Mouse (Mus musculus) forebrain, embryonic 13.5 days (tissue): ENCODE data around the gene Eif4ebp2. TPM values are rescaled to one million over a fixed set of nuclear protein-coding genes. Genes with fewer than 3 reads are reported as not detected.

Experiments
- ATAC-seq: fragments of 200-750 bp; cut with Nextera tagmentation; 2 replicates; pipeline ENCODE4 v1.8.0; 2017
- H3K27ac ChIP-seq: fragments of 300-500 bp; sonication (generic); 2 replicates; pipeline ENCODE4 v1.5.1; 2015; ENCODE audit warnings: inconsistent platforms, mild to moderate bottlenecking, moderate library complexity
- H3K27me3 ChIP-seq: fragments of 300-500 bp; sonication (generic); 2 replicates; pipeline ENCODE4 v1.6.1; 2015; ENCODE audit warnings: mild to moderate bottlenecking, inconsistent platforms
- H3K36me3 ChIP-seq: fragments of 300-500 bp; sonication (generic); 2 replicates; pipeline ENCODE4 v1.6.1; 2015; ENCODE audit warnings: mild to moderate bottlenecking, inconsistent platforms; ENCODE audit not compliant: poor library complexity, severe bottlenecking
- H3K4me1 ChIP-seq: fragments of 300-500 bp; sonication (generic); 2 replicates; pipeline ENCODE4 v1.6.1; 2015; ENCODE audit warnings: inconsistent platforms
- H3K4me2 ChIP-seq: fragments of 300-500 bp; sonication (generic); 2 replicates; pipeline ENCODE4 v1.6.1; 2015; ENCODE audit warnings: inconsistent platforms, mild to moderate bottlenecking, moderate library complexity
- H3K4me3 ChIP-seq: fragments of 300-500 bp; sonication (generic); 2 replicates; pipeline ENCODE4 v1.5.1; 2015; ENCODE audit warnings: mild to moderate bottlenecking, inconsistent platforms
- H3K9ac ChIP-seq: fragments of 300-500 bp; sonication (generic); 2 replicates; pipeline ENCODE4 v1.6.1; 2015; ENCODE audit warnings: mild to moderate bottlenecking, inconsistent platforms
- H3K9me3 ChIP-seq: fragments of 300-500 bp; sonication (generic); replicated peaks from 2 replicates; pipeline ENCODE4 v1.6.1; 2016; ENCODE audit warnings: inconsistent platforms
- WGBS: fragments of 180-500 bp; shearing (Covaris S2); methylation state at CpG from one replicate; pipeline ENCODE4 v1.1.7; 2015; 5-methylcytosine and 5-hydroxymethylcytosine counted together
- polyA plus RNA-seq: library from polyadenylated mRNA; unstranded; fragments of >200 nt; fragmentation: Nextera tagmentation; extraction: Ambion mirVana; gene quantifications from 2 replicates; pipeline ENCODE4 v1.2.1, GENCODE M21; 2015

The Eif4ebp2 gene
- polyA plus RNA-seq, 1 experiment from 2014 or later: 96.4 TPM

- Histone ChIP-seq H3K4me3 (no peak overlapping the region), H3K4me1 (peaks cover 11% of the 10 kb centered on the region), H3K36me3 (peaks cover 37% of the 10 kb centered on the region), H3K9ac (no peak overlapping the region), H3K4me2 (no peak overlapping the region), H3K27me3 (no peaks in the 10 kb centered on the region), H3K9me3 (no peaks in the 10 kb centered on the region), H3K27ac (no peak overlapping the region)
- WGBS: 91% methylated on average over 6 of the region's 6 CpGs
- ATAC-seq: no peak
These were observed 24.5 kb downstream of the Eif4ebp2 start for GRCm38 (mm10) chr10:61427951-61428350.

GRCm38 (mm10) chr10:61426251-61426757, 26.2 kb downstream of the Eif4ebp2 start:
- H3K9ac ChIP-seq: no peak overlapping the region
- H3K9me3 ChIP-seq: no peaks in the 10 kb centered on the region
- H3K4me2 ChIP-seq: no peak overlapping the region
- peaks cover 11% of the 10 kb centered on the region for H3K4me1 ChIP-seq
- no peak for ATAC-seq
- peaks cover 25% of the 10 kb centered on the region for H3K36me3 ChIP-seq
- no peak overlapping the region for H3K27ac ChIP-seq
- H3K27me3 ChIP-seq: peaks cover under 1% of the 10 kb centered on the region; the same call in 1 of the 2 replicates
- no peak overlapping the region for H3K4me3 ChIP-seq
- 74% methylated on average over 2 of the region's 2 CpGs for WGBS

DNA sequence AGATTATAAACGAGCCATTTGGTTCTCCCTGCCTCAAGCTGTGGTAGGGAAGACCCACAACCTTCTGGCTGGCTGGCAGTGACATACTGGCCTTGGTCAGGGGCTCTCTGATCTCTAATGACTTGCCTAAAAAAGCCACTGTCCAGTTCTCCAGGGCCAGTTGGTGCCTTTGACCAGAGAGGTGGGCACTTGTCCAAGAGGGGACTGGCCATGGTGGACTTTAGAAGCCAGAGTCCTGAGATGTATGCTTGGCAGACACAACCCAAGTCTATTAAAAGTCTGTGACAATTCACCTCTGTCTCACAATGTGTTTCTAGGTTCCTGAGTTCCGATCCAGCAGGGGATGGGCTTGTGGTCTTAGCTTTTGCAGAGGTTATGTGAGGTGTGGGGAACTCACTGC, 27.4 kb downstream of the Eif4ebp2 start:
- ATAC-seq: no peak
- 70% methylated on average over 2 of the region's 2 CpGs for WGBS
- Histone ChIP-seq H3K4me1 (peaks cover 11% of the 10 kb centered on the region), H3K27ac (no peak overlapping the region), H3K4me3 (no peak overlapping the region), H3K27me3 (peaks cover 13% of the 10 kb centered on the region), H3K9me3 (no peaks in the 10 kb centered on the region), H3K36me3 (peaks cover 13% of the 10 kb centered on the region), H3K9ac (no peak overlapping the region), H3K4me2 (no peak overlapping the region)

- H3K36me3 ChIP-seq: peaks cover 7% of the 10 kb centered on the region
- H3K27ac ChIP-seq: no peak overlapping the region
- WGBS: 20% methylated on average over 7 of the region's 7 CpGs
- peaks cover 18% of the 10 kb centered on the region for H3K27me3 ChIP-seq
- no peaks in the 10 kb centered on the region for H3K9me3 ChIP-seq
- peaks cover 11% of the 10 kb centered on the region for H3K4me1 ChIP-seq
- no peak overlapping the region for H3K4me3 ChIP-seq
- peak overlapping the region; percentile 22 for H3K4me2 ChIP-seq
- 0 out of 2 replicates have a peak overlapping the region, but pooled peaks have one; percentile 3 for H3K9ac ChIP-seq
- ATAC-seq: peak; percentile 58
These were observed 28.0 kb downstream of the Eif4ebp2 start for GRCm38 (mm10) chr10:61424500-61424899.

GRCm38 (mm10) chr10:61423289-61423688, 29.2 kb downstream of the Eif4ebp2 start:
- Histone ChIP-seq H3K36me3 (no peaks in the 10 kb centered on the region), H3K4me1 (peaks cover 16% of the 10 kb centered on the region), H3K4me3 (no peak overlapping the region), H3K9ac (no peak overlapping the region), H3K4me2 (no peak overlapping the region), H3K9me3 (no peaks in the 10 kb centered on the region), H3K27ac (no peak overlapping the region), H3K27me3 (peaks cover 31% of the 10 kb centered on the region)
- no peak for ATAC-seq
- WGBS: 37% methylated on average over 10 of the region's 10 CpGs

DNA sequence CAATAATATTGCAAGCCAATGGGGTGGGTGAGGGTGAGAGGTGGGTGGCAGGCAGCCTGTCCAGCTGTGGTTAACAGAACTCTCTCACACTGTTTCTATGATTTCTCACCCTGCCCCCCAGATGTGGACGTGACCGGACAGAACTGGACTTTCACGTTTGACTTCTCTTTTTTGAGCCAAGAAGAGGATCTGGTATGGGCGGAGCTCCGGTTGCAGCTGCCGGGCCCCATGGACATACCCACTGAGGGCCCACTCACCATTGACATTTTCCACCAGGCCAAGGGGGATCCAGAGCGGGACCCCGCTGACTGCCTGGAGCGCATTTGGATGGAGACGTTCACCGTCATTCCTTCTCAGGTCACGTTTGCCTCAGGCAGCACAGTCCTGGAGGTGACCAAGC, 29.6 kb downstream of the Eif4ebp2 start:
- H3K4me1 ChIP-seq: peaks cover 19% of the 10 kb centered on the region
- H3K4me3 ChIP-seq: no peak overlapping the region
- WGBS: 85% methylated on average over 12 of the region's 12 CpGs
- H3K27ac ChIP-seq: no peak overlapping the region
- H3K9me3 ChIP-seq: no peaks in the 10 kb centered on the region
- no peak overlapping the region for H3K9ac ChIP-seq
- no peaks in the 10 kb centered on the region for H3K36me3 ChIP-seq
- H3K27me3 ChIP-seq: peaks cover 35% of the 10 kb centered on the region
- no peak for ATAC-seq
- no peak overlapping the region for H3K4me2 ChIP-seq

DNA sequence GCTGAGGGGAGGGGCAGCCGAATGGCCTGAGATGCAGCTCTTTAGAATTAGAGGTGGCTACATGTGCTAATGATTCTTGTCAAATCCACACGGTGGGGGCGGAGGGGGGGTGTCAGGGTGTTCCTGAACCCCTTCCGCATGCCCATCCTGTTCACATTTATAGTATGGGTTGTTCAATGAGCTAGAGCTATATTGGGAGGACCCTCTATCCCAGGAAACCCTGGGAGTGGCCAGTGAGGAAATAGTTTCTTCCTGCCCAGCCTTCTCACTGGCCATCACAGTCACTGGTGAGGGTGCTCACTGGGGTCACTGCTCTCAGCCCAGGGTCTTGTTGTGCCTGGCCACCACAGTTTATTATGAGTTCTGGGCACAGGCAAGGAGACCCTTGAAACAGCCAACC, 32.5 kb downstream of the Eif4ebp2 start:
- Histone ChIP-seq H3K27me3 (peaks cover 58% of the 10 kb centered on the region), H3K4me2 (no peak overlapping the region), H3K9me3 (no peaks in the 10 kb centered on the region), H3K9ac (no peak overlapping the region), H3K4me3 (no peak overlapping the region), H3K27ac (no peak overlapping the region), H3K36me3 (no peaks in the 10 kb centered on the region), H3K4me1 (peaks cover 16% of the 10 kb centered on the region)
- no peak for ATAC-seq
- 74% methylated on average over 4 of the region's 4 CpGs for WGBS

- Histone ChIP-seq H3K4me2 (peak overlapping the region; percentile 16; the same call in 1 of the 2 replicates), H3K27me3 (peaks cover 58% of the 10 kb centered on the region), H3K4me1 (peaks cover 8% of the 10 kb centered on the region), H3K9ac (no peak overlapping the region), H3K4me3 (no peak overlapping the region), H3K9me3 (no peaks in the 10 kb centered on the region), H3K36me3 (no peaks in the 10 kb centered on the region), H3K27ac (no peak overlapping the region)
- no peak for ATAC-seq
- WGBS: 4% methylated on average over 21 of the region's 24 CpGs
These were observed 33.3 kb downstream of the Eif4ebp2 start for GRCm38 (mm10) chr10:61419146-61419545.

- ATAC-seq: peak; percentile 55
- H3K27ac ChIP-seq: no peak overlapping the region
- peak overlapping the region; percentile 46 for H3K4me3 ChIP-seq
- peak overlapping the region; percentile 65 for H3K9ac ChIP-seq
- H3K4me2 ChIP-seq: peak overlapping the region; percentile 87
- WGBS: 4% methylated on average over 50 of the region's 50 CpGs
- H3K4me1 ChIP-seq: peaks cover 8% of the 10 kb centered on the region
- no peaks in the 10 kb centered on the region for H3K36me3 ChIP-seq
- H3K9me3 ChIP-seq: no peaks in the 10 kb centered on the region
- H3K27me3 ChIP-seq: peaks cover 58% of the 10 kb centered on the region
These were observed 34.1 kb downstream of the Eif4ebp2 start for GRCm38 (mm10) chr10:61418131-61418900.

- Histone ChIP-seq H3K27ac (no peak within 1 kb of the TSS), H3K36me3 (no peaks in the 10 kb centered on the region), H3K27me3 (peaks cover 58% of the 10 kb centered on the region), H3K4me1 (peaks cover 8% of the 10 kb centered on the region), H3K4me3 (peak within 1 kb of the TSS; percentile 46), H3K4me2 (peak within 1 kb of the TSS; percentile 87), H3K9me3 (no peaks in the 10 kb centered on the region), H3K9ac (peak within 1 kb of the TSS; percentile 65)
- 27% methylated on average over 9 of the region's 10 CpGs for WGBS
- no peak for ATAC-seq
These were observed 34.8 kb downstream of the Eif4ebp2 start, which contains the start of gene Nodal for GRCm38 (mm10) chr10:61417672-61418071. Gene Nodal (plus strand): TSS chr10:61417972.

DNA sequence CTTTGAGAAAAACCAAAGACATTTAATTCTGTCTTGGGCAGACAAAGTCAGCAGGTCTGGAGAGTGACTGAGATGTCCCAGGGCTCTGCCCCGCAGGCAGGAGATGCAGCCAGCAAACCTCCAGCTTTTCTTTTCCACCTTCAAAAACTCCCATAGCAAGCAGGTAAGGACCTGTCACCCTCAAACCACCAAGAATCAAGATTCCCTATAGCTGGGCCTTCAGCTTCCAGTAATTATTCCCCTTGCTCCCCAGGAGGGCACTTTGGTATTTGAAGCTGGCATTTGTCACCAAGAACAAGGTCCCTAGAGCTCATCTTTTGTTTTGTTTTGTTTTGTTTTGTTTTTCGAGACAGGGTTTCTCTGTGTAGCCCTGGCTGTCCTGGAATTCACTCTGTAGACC, 35.4 kb downstream of the Eif4ebp2 start:
- 47% methylated on average over 2 of the region's 2 CpGs for WGBS
- ATAC-seq: no peak
- H3K9ac ChIP-seq: no peak overlapping the region
- peaks cover 58% of the 10 kb centered on the region for H3K27me3 ChIP-seq
- H3K27ac ChIP-seq: no peak overlapping the region
- no peak overlapping the region for H3K4me3 ChIP-seq
- H3K4me2 ChIP-seq: no peak overlapping the region
- no peaks in the 10 kb centered on the region for H3K36me3 ChIP-seq
- no peaks in the 10 kb centered on the region for H3K9me3 ChIP-seq
- peaks cover 8% of the 10 kb centered on the region for H3K4me1 ChIP-seq

DNA sequence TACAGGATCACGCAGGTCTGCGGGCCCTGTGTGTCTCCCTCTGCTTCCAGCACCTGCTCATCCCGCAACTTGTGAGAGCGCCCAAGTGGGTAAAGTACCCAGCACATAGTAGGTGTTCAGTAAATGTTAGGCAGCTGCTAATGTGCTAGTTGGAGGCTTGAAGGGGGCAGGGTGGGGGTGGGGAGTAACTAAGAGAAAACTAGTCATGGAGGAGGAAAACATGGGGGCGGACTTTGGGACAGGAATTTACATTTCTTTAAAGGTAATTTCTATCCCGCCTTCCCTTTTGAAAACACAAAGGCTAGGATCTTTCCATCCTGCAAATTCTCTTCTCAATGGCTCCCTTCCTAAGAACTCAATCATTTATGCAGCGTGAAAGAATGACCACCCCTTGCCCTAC, 35.9 kb downstream of the Eif4ebp2 start:
- Histone ChIP-seq H3K27me3 (peaks cover 58% of the 10 kb centered on the region), H3K36me3 (no peaks in the 10 kb centered on the region), H3K4me3 (no peak overlapping the region), H3K9ac (no peak overlapping the region), H3K27ac (no peak overlapping the region), H3K4me1 (peaks cover 8% of the 10 kb centered on the region), H3K4me2 (no peak overlapping the region), H3K9me3 (no peaks in the 10 kb centered on the region)
- ATAC-seq: no peak
- WGBS: 38% methylated on average over 7 of the region's 7 CpGs
